Mouse (Mus musculus) subcutaneous adipose tissue, adult 2 months (tissue): ENCODE results near the gene Tspan11. TPM values are rescaled to one million over a fixed set of nuclear protein-coding genes. Genes with fewer than 3 reads are reported as not detected.

Experiments
- polyA plus RNA-seq: library from polyadenylated mRNA; depleted of rRNA; stranded (reverse); fragments of >200 nt; gene quantifications from 2 replicates; pipeline ENCODE4 v1.2.3, GENCODE M21; 2012; ENCODE audit warnings: low replicate concordance; rRNA removed

Tspan11 gene
- polyA plus RNA-seq, result 1.6 and 24.8 TPM in 2 replicates

GRCm38 (mm10) chr6:127887511-127888421 is at the start of gene Tspan11:
Gene Tspan11 (plus strand): TSS chr6:127887589.

Other genes starting within 250 kb of the Tspan11 start
- gene Prmt8, start 118.1 kb upstream of the Tspan11 start, polyA plus RNA-seq, result not detected in 2 replicates